Mouse (Mus musculus): ENCODE data around the gene Irx4.

Irx4 gene

GRCm38 (mm10) chr13:73270451-73271081, 10.3 kb downstream of the Irx4 start:
- DNase-seq = no peak

GRCm38 (mm10) chr13:73271336-73272242, 11.3 kb downstream of the Irx4 start:
- peak; percentile 15 for DNase-seq

GRCm38 (mm10) chr13:73272794-73273282, 12.6 kb downstream of the Irx4 start:
- DNase-seq = no peak

- no peak for DNase-seq
Measured at GRCm38 (mm10) chr13:73273536-73273935, 13.3 kb downstream of the Irx4 start.

GRCm38 (mm10) chr13:73277361-73277760, 17.1 kb downstream of the Irx4 start:
- DNase-seq = no peak

- DNase-seq = no peak
Measured at GRCm38 (mm10) chr13:73277797-73278196, 17.5 kb downstream of the Irx4 start.

- DNase-seq = no peak
Measured at GRCm38 (mm10) chr13:73279196-73279595, 18.9 kb downstream of the Irx4 start.

- DNase-seq = no peak
Measured at GRCm38 (mm10) chr13:73282407-73282806, 22.1 kb downstream of the Irx4 start.

GRCm38 (mm10) chr13:73283534-73283933, 23.3 kb downstream of the Irx4 start:
- DNase-seq = no peak

- peak; percentile 11 for DNase-seq
Measured at GRCm38 (mm10) chr13:73290206-73290605, 29.9 kb downstream of the Irx4 start.

- no peak for DNase-seq
Measured at GRCm38 (mm10) chr13:73291102-73291501, 30.8 kb downstream of the Irx4 start.

GRCm38 (mm10) chr13:73298717-73299116, 38.4 kb downstream of the Irx4 start:
- DNase-seq = no peak

- DNase-seq = no peak
Measured at GRCm38 (mm10) chr13:73299322-73299721, 39.0 kb downstream of the Irx4 start.

GRCm38 (mm10) chr13:73304729-73305128, 44.5 kb downstream of the Irx4 start:
- no peak for DNase-seq

GRCm38 (mm10) chr13:73305398-73306084, 45.3 kb downstream of the Irx4 start:
- peak; percentile 32 for DNase-seq

GRCm38 (mm10) chr13:73306085-73306410, 45.8 kb downstream of the Irx4 start:
- no peak for DNase-seq

GRCm38 (mm10) chr13:73306430-73306829, 46.2 kb downstream of the Irx4 start:
- DNase-seq = no peak

GRCm38 (mm10) chr13:73310183-73310929, 50.1 kb downstream of the Irx4 start:
- peak; percentile 80 for DNase-seq

All from kidney, postnatal 10 days (tissue).